Mouse (Mus musculus) C2C12 (cell line): ENCODE data around the gene 4921509C19Rik. TPM values are rescaled to one million over a fixed set of nuclear protein-coding genes. Genes with fewer than 3 reads are reported as not detected.
"Not testable (repeated sequence)": the region's sequence is repeated elsewhere in the genome, so short reads cannot be mapped to it uniquely, and the experiment has no call there.

Source experiments
- H3K27me3 ChIP-seq: one replicate; pipeline ENCODE4 v1.6.1; 2011; ENCODE audit not compliant: control insufficient read depth, insufficient read depth, insufficient read length
- H3K36me3 ChIP-seq: one replicate; pipeline ENCODE4 v1.6.1; 2011; ENCODE audit not compliant: control insufficient read depth, insufficient read depth
- H3K4me3 ChIP-seq: one replicate; pipeline ENCODE4 v1.5.1; 2011; ENCODE audit warnings: mild to moderate bottlenecking, control low read depth; ENCODE audit not compliant: poor library complexity, insufficient read depth, severe bottlenecking
- H3K79me2 ChIP-seq: one replicate; pipeline ENCODE4 v1.6.1; 2011; ENCODE audit not compliant: control insufficient read depth, insufficient read depth
- H3K79me3 ChIP-seq: one replicate; pipeline ENCODE4 v1.6.1; 2011; ENCODE audit warnings: low read depth, control low read depth
- H3ac ChIP-seq: one replicate; pipeline ENCODE3; 2011; ENCODE audit warnings: low read depth; ENCODE audit not compliant: control insufficient read depth, insufficient read length
- MAX ChIP-seq: IDR thresholded peaks from one replicate; pipeline ENCODE4 v1.6.1; 2011; ENCODE audit warnings: mild to moderate bottlenecking, control low read depth
- polyA plus RNA-seq: library from polyadenylated mRNA; unstranded; fragments of >200 nt; fragmentation: generic; extraction: Trizol; gene quantifications from one replicate; pipeline ENCODE4 v1.2.1, GENCODE M21; 2012; ENCODE audit warnings: missing spikeins

Gene 4921509C19Rik
- polyA plus RNA-seq, 1 experiment, result not detected

- not testable (repeated sequence) for H3K36me3 ChIP-seq, H3K79me3 ChIP-seq, H3K79me2 ChIP-seq, H3K4me3 ChIP-seq, H3K27me3 ChIP-seq, H3ac ChIP-seq
- peak; percentile 30 for TF ChIP-seq MAX
Measured at GRCm38 (mm10) chr2:151434203-151434602, 41.8 kb downstream of the 4921509C19Rik start.

Other genes with a start within 250 kb of the 4921509C19Rik start
- 141 TPM for gene Nsfl1c, start 18.0 kb upstream of the 4921509C19Rik start, polyA plus RNA-seq
- 595 TPM for gene Fkbp1a, start 66.3 kb upstream of the 4921509C19Rik start, polyA plus RNA-seq
- gene Sdcbp2, start 96.5 kb upstream of the 4921509C19Rik start, polyA plus RNA-seq, result 0.30 TPM
- not detected for gene Snph, start 156.4 kb upstream of the 4921509C19Rik start, polyA plus RNA-seq
- gene Rad21l, start 192.4 kb upstream of the 4921509C19Rik start, polyA plus RNA-seq, result not detected
- 0.02 TPM for gene Tmem74b, start 225.9 kb upstream of the 4921509C19Rik start, polyA plus RNA-seq